Mouse (Mus musculus) stomach, embryonic 14.5 days (tissue): Measurements from ENCODE around the gene Smu1. TPM values are rescaled to one million over a fixed set of nuclear protein-coding genes. Genes with fewer than 3 reads are reported as not detected.

Experiments
- ATAC-seq: fragments of 200-750 bp; cut with Nextera tagmentation; 2 replicates; pipeline ENCODE4 v1.8.0; 2017; ENCODE audit warnings: low read depth, moderate TSS enrichment; ENCODE audit not compliant: insufficient number of reproducible peaks, insufficient read depth, low FRiP score
- H3K27ac ChIP-seq: fragments of 300-500 bp; sonication (generic); 2 replicates; pipeline ENCODE4 v1.5.1; 2014; ENCODE audit warnings: mild to moderate bottlenecking, low read length, moderate library complexity, mixed read lengths
- H3K27me3 ChIP-seq: fragments of 300-500 bp; sonication (generic); 2 replicates; pipeline ENCODE4 v1.6.1; 2014; ENCODE audit warnings: low read length, control low read depth, mixed read lengths; ENCODE audit not compliant: control insufficient read depth, insufficient read depth
- H3K36me3 ChIP-seq: fragments of 300-500 bp; sonication (generic); 2 replicates; pipeline ENCODE4 v1.6.1; 2014; ENCODE audit warnings: mild to moderate bottlenecking, control low read depth, low read length, moderate library complexity, mixed read lengths; ENCODE audit not compliant: control insufficient read depth, insufficient read depth
- H3K4me1 ChIP-seq: fragments of 300-500 bp; sonication (generic); 2 replicates; pipeline ENCODE4 v1.6.1; 2014; ENCODE audit warnings: low read length, control low read depth, mixed read lengths; ENCODE audit not compliant: control insufficient read depth, insufficient read depth
- H3K4me2 ChIP-seq: fragments of 300-500 bp; sonication (generic); replicated peaks from 2 replicates; pipeline ENCODE4 v1.6.1; 2014; ENCODE audit warnings: low read depth, low read length, control low read depth
- H3K4me3 ChIP-seq: fragments of 300-500 bp; sonication (generic); 2 replicates; pipeline ENCODE4 v1.5.1; 2014; ENCODE audit warnings: low read depth, low read length, control low read depth
- H3K9ac ChIP-seq: fragments of 300-500 bp; sonication (generic); replicated peaks from 2 replicates; pipeline ENCODE4 v1.6.1; 2014; ENCODE audit warnings: low read depth, mild to moderate bottlenecking, control low read depth, low read length, moderate library complexity, mixed read lengths
- H3K9me3 ChIP-seq: fragments of 300-500 bp; sonication (generic); 2 replicates; pipeline ENCODE4 v1.6.1; 2016; ENCODE audit warnings: low read depth, low read length, control low read depth; ENCODE audit not compliant: control insufficient read depth
- WGBS: fragments of 180-500 bp; shearing (Covaris S2); extraction: QIAGEN DNeasy Blood & Tissue Kit; methylation state at CpG from one replicate; pipeline ENCODE4 v1.1.7; 2014; 5-methylcytosine and 5-hydroxymethylcytosine counted together
- microRNA counts: library from miRNA; unstranded; fragments of <30 nt; microRNA quantifications from one replicate; lab custom pipeline; 2016
- microRNA-seq: library from miRNA; unstranded; fragments of <30 nt; microRNA quantifications from one replicate; pipeline ENCODE4, GENCODE M21; 2016
- polyA plus RNA-seq: library from polyadenylated mRNA; unstranded; fragments of >200 nt; fragmentation: Nextera tagmentation; extraction: Ambion mirVana; gene quantifications from 2 replicates; pipeline ENCODE4 v1.2.1, GENCODE M21; 2014

Gene Smu1
- polyA plus RNA-seq, 1 experiment from 2014 or later = 146 TPM

DNA sequence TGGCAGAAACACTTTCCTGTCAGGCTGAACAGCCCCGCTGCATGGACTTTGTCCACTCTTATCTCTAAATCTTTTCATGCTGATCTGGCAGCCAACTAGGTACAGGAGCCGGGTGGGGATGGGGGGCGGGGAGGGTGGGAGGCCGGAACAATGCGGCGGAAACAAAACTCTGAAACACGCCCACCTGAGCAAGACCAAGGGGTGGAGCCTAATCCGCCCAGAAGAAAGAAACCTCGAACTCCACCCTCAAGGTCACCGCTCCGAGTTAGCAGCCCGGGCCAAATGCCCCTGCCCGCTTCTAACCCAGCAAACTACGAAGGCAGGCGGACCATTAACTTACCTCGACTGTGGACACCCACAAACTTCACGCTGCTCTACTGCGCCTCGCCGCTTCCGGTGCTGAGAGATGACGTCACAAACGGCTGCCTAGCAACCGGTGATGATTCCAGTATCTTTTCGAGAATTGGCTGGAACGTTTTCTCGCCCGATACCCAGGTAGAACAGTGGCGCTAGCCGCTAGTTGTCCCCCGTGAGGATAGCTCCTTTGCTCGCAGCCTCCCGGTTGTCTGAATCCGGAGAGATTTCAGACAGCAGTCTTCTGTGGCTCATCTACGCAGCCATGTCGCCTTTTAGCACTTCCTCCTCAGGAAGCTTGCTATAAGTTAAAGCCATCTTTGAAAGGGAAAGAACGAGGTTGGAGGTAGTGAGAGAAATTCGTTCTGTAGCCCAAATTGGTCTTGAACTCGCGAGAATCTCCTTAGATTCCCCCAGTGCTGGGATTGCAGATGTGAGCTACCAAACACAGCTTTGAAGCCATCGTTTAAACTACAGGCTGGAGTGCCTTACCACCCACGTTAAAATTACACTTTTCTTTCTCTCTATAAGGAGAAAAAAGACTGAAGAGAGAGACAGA, 54.7 kb downstream of the Smu1 start, which contains the start of gene Aptx:
TSS of gene Aptx (minus strand) at position 398 of the 913 bp plus-strand sequence.
- under 1% methylated on average over 42 of the region's 42 CpGs for WGBS
- no peaks in the 10 kb centered on the region for H3K36me3 ChIP-seq
- ATAC-seq = peak; percentile 92
- H3K27ac ChIP-seq = peak within 1 kb of the TSS; percentile 96
- no peaks in the 10 kb centered on the region for H3K9me3 ChIP-seq
- H3K4me1 ChIP-seq = peaks cover 14% of the 10 kb centered on the region; the same call in 1 of the 2 replicates
- peak within 1 kb of the TSS; percentile 43 for H3K9ac ChIP-seq
- peak within 1 kb of the TSS; percentile 45 for H3K4me3 ChIP-seq
- H3K4me2 ChIP-seq = peak within 1 kb of the TSS; percentile 73
- no peaks in the 10 kb centered on the region for H3K27me3 ChIP-seq

DNA sequence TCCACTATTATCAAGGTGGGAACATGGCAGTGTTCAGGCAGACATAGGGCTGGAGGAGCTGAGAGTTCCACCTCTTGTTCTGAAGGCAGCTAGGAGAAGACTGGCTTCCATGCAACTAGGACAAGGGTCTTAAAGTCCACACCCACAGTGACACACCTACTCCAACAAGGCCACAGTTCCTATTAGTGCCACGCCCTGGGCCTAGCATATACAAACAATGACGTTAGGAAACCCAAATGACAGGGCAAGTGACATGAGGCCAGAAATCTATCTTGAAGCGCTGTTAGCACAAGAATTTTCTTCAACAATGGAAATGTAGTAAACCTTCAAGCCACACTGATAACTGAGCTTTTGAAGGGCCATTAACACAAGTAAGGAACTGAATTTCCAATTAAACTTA, 55.9 kb downstream of the Smu1 start:
- H3K9me3 ChIP-seq = no peaks in the 10 kb centered on the region
- peak overlapping the region; percentile 96; the same call in 1 of the 2 replicates for H3K27ac ChIP-seq
- H3K4me1 ChIP-seq = peaks cover 14% of the 10 kb centered on the region; the same call in 1 of the 2 replicates
- H3K36me3 ChIP-seq = no peaks in the 10 kb centered on the region
- H3K4me3 ChIP-seq = peak overlapping the region; percentile 45
- WGBS = 69% methylated on average over 3 of the region's 3 CpGs
- no peaks in the 10 kb centered on the region for H3K27me3 ChIP-seq
- no peak for ATAC-seq
- H3K9ac ChIP-seq = no peak overlapping the region; the same call in 1 of the 2 replicates
- peak overlapping the region; percentile 73 for H3K4me2 ChIP-seq

DNA sequence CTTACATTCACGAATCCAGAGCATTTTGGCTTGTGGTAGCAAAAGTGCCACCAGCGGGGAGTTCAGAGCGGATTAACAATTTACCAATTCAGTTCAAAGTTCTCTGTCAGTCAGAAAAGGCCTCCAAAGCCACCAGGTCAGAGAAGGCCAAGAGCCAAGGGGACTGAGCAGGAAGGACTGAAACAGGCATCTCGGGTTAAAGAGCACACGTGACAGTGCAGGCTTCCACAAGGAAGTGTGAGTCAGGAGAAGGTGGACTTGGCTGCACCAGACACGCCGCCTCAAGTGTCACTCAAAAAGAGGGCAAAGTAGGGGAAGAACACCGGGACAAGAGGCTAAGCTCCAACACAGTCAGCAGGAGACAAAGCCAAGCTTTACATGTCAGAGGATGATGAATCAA, 57.5 kb downstream of the Smu1 start:
- peaks cover 14% of the 10 kb centered on the region; the same call in 1 of the 2 replicates for H3K4me1 ChIP-seq
- ATAC-seq = no peak
- WGBS = 75% methylated on average over 8 of the region's 8 CpGs
- no peak overlapping the region for H3K9ac ChIP-seq
- no peak overlapping the region for H3K4me3 ChIP-seq
- no peaks in the 10 kb centered on the region for H3K9me3 ChIP-seq
- no peak overlapping the region for H3K27ac ChIP-seq
- H3K36me3 ChIP-seq = peaks cover 8% of the 10 kb centered on the region
- no peak overlapping the region for H3K4me2 ChIP-seq
- no peaks in the 10 kb centered on the region for H3K27me3 ChIP-seq

DNA sequence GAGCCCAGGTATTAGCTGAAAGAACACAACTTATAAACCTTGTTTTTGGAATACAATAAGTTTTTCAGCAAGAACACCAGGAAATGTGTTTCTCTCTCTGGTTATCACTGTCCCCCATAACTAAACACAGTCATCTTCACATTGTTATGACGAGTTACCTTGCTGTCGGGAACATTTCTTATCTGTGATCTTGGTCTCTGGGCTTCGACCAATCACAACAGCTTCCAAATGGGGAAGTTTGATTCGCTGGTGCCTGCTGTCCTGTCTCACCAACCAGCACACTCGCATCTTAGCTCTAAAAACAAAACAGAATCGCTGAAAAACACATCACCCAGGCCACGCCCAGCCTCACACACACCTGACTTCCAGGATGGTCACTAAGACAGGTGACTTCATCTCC, 60.7 kb downstream of the Smu1 start:
- H3K4me2 ChIP-seq = no peak overlapping the region
- H3K4me3 ChIP-seq = no peak overlapping the region
- no peaks in the 10 kb centered on the region for H3K9me3 ChIP-seq
- no peak overlapping the region for H3K27ac ChIP-seq
- no peaks in the 10 kb centered on the region for H3K27me3 ChIP-seq
- H3K4me1 ChIP-seq = peaks cover 3% of the 10 kb centered on the region; the same call in 1 of the 2 replicates
- no peak for ATAC-seq
- WGBS = 78% methylated on average over 7 of the region's 7 CpGs
- no peak overlapping the region for H3K9ac ChIP-seq
- peaks cover 30% of the 10 kb centered on the region for H3K36me3 ChIP-seq

DNA sequence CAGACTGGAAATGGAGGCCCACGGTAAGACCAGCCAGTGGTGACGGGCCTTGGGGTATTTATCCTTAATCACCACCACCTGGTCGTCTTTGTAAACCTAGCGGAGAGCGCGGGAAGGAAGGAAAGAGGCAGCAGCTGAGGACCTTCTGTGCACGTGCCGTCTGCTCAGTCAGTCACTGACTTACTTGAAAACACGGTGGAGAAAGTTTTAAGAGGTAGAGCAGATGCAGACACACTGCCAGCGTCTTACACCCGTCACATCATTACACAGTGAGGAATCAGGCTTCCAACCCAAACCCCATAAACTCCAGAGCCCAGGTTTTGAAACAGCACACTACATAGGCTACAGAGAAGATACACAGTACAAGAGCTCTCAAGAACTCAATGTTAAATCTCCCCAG, 66.6 kb downstream of the Smu1 start:
- no peaks in the 10 kb centered on the region for H3K27me3 ChIP-seq
- H3K27ac ChIP-seq = no peak overlapping the region
- no peak overlapping the region for H3K9ac ChIP-seq
- 81% methylated on average over 11 of the region's 11 CpGs for WGBS
- no peaks in the 10 kb centered on the region for H3K4me1 ChIP-seq
- peaks cover 50% of the 10 kb centered on the region for H3K36me3 ChIP-seq
- ATAC-seq = no peak
- H3K9me3 ChIP-seq = no peaks in the 10 kb centered on the region
- H3K4me3 ChIP-seq = no peak overlapping the region
- H3K4me2 ChIP-seq = no peak overlapping the region

MicroRNAs within 50 kb of the gene (microRNA counts, 519-probe panel; counts per million panel counts)
- 1,728 counts per million, percentile 12 among the panel's probes with 10 or more counts for microRNA mmu-miR-207 (lab: Ali Mortazavi, UCI)

Small RNA genes within 50 kb of the gene (microRNA-seq; reads per million reads assigned to microRNA genes)
- not detected for gene Mir207

Other genes starting within 250 kb of the Smu1 start
- gene Aptx, start 54.7 kb downstream of the Smu1 start, polyA plus RNA-seq = 25.3 and 29.4 TPM in 2 replicates
- 370 and 388 TPM in 2 replicates for gene Dnaja1, start 35.8 kb downstream of the Smu1 start, polyA plus RNA-seq
- gene B4galt1, start 96.1 kb upstream of the Smu1 start, polyA plus RNA-seq = 53.4 and 55.6 TPM in 2 replicates
- gene Spink4, start 162.1 kb upstream of the Smu1 start, polyA plus RNA-seq = 1.6 TPM in 1 of 2 replicates, not detected in the other
- 209 and 231 TPM in 2 replicates for gene Bag1, start 190.4 kb upstream of the Smu1 start, polyA plus RNA-seq
- gene Chmp5, start 190.5 kb upstream of the Smu1 start, polyA plus RNA-seq = 99.3 and 103 TPM in 2 replicates
- 109 and 112 TPM in 2 replicates for gene Nfx1, start 213.0 kb upstream of the Smu1 start, polyA plus RNA-seq